Mouse (Mus musculus): ENCODE data around the gene Ifna2. TPM values are rescaled to one million over a fixed set of nuclear protein-coding genes. Genes with fewer than 3 reads are reported as not detected.

The Ifna2 gene
- not detected for total RNA-seq (2021)

DNA sequence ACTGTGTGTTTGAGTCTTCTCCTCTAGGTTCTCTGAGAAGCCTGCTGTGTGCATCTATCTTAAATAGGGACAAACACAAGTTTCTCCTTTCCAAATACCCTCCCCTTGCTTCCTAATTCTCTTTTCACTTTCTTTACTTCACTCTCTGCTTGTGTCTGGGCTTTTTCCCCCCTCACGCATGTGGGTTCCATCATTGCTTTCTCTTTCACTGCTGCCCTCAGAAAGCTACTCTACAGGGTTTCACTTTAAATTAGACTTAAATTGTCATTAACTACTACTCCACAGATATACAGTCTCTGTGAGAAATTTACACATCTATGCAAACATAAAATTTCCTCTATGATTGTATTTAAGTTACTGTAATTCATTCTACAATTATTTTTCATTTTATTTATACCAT is at the start of gene Ifna2:
Ifna2 (minus strand) TSS at position 101 of the 400 bp plus-strand sequence.
- intact Hi-C loops (cut with DNase I): no loop called here
- DNase-seq: no peak

DNA sequence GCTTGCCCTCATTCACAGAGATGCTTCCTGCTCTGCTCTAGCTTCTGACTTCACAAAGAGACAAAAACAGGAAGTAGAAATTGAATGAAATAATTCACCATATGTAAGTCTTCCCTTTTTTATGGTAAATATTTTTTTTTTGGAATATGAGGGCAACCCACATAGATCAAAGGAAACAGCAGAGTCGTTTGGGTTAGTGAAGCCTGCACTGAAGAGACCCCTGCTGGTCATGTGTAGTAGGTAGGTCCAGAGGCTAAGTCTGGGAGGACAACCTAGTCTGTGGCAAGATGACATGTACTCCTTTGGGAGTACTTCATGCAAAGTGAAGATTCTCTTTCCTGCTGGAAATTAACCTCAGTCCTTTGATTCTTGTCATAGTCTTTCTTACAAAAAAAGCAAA is 43.6 kb upstream of the Ifna2 start:
- no peak for DNase-seq
- intact Hi-C loops (cut with DNase I): no loop called here

DNA sequence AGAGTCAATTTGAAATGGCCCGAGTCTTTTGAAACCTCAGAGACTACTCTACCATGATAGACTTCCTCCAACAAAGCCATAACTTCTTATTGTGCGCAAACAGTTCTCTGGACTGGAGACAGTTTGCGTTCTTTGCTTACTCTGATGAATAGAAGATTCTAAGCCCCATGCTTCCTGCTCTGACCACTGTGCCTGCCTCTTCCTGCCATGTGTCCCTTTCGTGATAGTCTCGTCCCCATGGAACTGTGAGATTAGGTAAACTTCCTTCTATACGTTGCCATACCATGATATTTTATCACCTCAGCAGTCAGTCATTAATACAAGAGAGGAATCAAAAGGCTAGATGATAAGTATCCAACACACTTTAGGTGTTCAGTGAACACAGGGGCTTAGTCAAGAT is 43.0 kb upstream of the Ifna2 start:
- intact Hi-C loops (cut with DNase I): no loop called here
- no peak for DNase-seq

DNA sequence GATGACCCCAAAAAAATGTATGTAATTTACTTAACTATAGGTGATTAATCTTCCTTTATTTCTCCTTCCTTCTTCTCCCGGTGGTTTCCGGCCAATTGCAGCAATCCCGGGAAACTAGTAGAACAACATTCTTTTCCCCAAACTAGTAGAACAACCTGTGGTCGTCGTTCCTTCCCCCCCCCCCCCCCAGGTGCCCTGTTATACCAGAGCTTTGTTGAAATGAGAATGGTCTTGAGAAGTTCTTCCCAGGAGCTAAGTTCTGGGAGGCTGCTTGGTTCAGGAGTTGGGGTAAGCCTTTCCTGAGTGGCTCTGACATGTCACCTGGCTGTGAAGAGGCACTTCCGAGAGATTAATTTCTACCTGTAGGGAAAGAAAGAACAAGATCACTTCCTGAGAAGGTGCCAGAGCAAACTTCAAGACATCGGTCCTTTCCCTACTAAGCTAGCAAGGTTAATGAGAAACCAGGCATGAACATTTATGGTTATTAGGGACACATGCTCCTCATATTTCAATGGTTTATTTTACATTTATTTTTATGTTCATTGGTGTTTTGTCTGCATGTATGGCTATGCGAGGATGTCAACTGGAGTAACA is 39.9 kb upstream of the Ifna2 start:
- intact Hi-C loops (cut with DNase I): no loop called here
- DNase-seq: no peak

DNA sequence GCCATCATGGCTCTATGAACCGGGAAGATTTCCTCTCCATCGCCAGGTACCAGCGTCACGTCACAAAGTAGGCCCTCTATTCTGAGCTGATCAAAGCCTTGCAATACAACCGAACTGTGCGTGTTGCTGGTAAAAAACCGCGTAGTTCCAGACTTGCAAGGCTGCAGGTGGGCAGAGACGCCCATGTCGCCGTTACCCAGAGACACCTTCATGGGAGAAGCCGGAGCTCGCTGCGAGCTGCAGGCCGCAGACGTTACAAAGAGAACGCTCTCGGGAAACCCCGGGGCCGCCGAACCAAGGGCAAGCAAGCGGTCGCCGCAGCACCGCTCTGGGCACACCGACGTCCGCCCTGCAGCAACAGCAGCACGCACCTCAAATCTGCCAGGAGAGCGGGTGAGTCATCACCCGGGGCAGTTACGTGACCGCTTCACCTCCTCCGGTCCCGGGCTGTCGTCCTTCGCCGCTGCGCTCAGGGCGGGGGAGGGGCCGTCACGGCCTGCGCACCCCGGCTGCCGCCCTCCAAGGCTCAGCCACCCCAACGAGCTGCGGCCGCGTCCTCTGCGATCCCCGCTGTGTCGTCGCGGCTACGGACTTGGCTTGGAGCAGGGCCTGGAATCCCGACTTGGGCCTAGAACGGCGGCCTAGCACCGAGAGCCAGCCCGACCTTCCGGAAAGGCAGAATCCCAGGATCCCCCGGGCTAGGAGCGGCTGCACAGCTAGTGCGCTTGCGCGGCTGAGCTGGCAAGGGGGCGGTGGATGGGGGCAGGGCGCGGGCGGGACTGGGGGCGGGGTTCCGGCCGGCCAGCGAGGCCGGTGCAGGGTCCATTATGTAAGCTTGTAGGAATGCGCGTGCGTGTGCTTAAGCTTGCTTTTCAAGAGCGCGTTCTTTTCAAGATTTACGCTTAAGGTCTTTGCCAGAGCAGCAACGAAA is 38.3 kb upstream of the Ifna2 start, which contains the start of the genes Gm26566 and Klhl9:
Gm26566 (plus strand) TSS at position 15 of the 931 bp plus-strand sequence.
Klhl9 (minus strand) TSS at position 675 of the 931 bp plus-strand sequence.
- DNase-seq: peak; percentile 96
- intact Hi-C loops (cut with DNase I): no loop called here

DNA sequence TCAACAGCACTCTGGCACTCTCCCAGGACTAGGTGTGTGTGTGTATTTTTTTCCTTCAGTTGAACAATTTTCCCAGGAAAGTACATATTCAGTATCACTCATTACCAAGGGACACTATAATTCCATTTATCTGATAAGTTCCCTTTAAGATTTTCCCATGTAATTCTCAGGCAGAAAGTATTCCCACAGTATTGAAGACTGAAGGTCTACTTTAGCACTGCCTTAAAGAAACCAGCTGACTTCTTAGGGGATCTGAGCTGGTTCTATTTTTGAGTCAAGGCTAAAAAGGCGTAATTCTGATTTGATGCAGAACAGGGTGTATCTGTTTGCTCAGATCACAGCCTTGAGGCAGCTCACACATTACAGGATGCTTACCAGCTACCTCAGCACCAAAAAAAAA is 35.0 kb upstream of the Ifna2 start:
- intact Hi-C loops (cut with DNase I): no loop called here
- no peak for DNase-seq

DNA sequence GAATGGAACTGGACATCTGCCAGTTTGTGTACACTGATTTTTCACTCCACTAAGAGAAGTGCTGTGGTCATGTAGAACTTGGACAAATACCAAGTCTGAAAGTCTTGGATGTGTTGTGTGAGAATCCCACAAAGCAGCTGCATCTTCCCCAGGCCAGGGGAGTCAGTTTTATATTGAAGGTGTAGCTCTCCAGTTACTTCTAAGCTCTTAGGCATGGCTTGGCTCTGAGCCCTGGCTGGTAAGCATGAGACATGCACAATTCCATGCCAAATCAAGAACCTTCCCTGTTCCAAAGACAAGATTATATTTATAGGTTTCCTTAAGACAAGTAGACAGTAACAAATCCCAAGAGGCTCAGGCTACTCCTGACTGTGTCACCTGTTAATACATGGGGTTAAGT is 31.3 kb upstream of the Ifna2 start:
- DNase-seq: no peak
- intact Hi-C loops (cut with DNase I): no loop called here

DNA sequence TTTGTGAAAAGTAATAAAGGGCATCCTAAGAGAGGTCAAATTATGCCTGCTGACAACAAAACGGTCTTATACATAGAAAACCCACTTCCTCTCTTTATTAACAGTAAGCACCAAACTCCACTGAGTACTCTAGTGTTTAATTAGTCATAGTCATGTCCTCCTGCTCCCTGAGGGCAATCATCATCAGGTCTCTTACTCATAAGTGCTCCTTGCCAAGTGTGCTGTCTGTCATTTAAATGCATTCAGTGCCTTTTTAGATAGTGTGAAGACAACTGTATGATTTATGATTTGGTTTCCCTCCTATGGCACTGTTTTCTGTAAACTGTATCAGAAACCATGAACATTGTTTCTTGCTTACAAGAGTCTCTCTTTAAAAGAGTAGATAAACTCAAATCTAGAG is 30.6 kb upstream of the Ifna2 start:
- DNase-seq: no peak
- intact Hi-C loops (cut with DNase I): no loop called here

DNA sequence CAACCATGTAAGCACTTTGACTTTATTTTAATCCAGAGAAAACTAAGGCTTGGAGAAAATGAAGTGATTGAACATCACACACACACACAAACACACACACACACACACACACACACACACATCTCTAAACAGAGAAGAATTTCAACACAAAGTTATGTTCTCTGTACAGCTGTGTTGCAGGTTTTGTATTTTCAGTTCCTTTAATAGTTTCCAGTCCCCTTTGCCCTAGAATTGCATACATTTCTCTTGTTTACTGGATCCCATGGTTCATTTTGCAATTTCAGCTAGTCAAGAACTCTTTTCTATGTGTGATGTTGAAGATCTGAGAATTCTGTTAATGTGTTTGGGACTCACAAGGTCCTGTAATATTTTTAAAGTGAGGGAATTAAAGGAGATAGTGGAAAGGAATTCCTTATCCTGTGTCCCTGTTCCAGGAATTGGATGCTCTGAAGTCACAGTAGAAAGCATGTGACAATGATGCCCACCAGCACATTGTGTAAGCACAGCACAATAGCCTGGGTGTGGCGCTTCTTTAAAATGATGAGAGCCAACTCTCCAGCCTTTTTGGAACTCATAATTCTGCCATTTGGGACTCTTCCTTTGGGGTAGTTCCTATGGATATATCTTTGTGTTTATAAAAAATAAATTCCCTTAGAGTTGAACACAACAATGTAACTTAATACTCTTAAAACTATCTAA is 23.6 kb upstream of the Ifna2 start:
- intact Hi-C loops (cut with DNase I): no loop called here
- no peak for DNase-seq

DNA sequence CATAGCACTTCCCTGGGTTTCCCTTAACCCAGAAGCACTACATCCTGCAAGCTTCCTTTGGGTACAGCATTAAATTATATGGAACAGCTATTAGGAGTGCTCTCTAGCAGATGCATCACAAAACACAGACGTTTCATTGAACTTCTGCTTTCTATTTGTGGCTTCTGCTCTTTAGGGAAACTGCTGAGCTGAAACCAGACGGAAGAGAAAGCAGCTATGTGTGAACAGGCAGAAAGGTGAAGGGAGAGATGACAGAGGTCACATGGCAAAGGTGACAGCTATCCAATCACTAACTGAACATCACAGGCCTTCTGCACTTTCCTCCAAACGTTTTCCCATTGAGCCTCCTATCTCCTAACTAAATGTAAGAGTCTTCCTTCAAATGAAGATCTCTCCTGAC is 22.2 kb upstream of the Ifna2 start:
- intact Hi-C loops (cut with DNase I): no loop called here

DNA sequence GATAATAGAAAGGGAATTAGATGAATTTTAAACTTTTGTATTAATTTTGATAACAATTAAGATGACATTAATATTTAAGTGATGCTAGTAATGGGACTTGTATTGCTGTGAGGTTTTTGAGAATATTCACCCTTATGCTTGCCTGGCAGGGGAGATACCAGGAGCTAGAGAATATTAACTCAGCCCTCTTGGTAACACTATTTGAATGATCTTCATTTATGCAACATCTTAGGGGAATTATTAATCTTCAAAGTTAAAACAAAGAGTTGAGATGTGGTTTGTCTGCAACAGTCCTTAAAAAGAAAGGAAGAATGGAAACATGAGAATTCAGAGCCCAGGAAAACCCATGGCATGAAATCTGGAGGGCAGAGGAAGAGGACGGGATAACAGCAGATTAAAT is 15.6 kb upstream of the Ifna2 start:
- intact Hi-C loops (cut with DNase I): no loop called here
- no peak for DNase-seq

More for the DNA sequence above, 22.2 kb upstream of the Ifna2 start:
- DNase-seq: no peak

DNA sequence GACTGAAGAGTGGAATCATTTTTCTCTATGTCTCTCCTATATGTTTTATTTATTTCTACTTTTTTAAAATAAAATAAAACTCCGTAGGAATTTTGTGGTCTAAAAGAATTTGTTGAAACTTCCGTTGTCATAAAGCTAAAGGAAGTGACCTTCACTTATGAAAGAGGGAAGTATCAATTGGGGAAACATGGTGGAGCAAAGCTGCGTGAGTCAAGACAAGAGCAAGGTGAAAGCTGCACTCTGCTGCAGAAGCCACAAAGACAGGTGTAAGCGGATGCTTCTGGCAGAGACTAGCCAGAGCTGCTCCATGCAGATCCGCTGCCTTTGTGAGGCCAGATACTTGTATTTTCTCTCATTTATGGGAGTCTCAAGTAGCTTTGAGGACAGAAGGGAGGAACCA is 15.1 kb upstream of the Ifna2 start:
- DNase-seq: no peak
- intact Hi-C loops (cut with DNase I): no loop called here

DNA sequence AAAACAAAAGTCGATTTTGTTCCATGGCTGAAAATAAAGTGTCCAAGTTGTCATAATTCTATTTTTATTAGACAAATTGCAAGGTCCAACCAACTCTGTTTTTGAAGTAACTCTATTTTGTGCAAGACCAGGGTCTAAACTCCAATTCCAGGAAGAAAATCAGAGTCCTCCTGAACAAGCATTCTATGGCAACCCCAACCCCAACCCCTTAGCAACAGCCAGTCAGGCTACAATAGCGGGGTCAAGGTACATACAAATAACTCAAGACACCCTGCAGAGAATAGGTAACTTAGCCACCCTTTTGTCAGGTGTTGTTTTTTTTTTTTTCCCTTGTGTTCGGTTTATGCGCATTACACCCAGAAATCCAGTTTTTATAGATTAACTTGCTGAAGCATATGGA is 14.0 kb upstream of the Ifna2 start:
- no peak for DNase-seq
- intact Hi-C loops (cut with DNase I): no loop called here

DNA sequence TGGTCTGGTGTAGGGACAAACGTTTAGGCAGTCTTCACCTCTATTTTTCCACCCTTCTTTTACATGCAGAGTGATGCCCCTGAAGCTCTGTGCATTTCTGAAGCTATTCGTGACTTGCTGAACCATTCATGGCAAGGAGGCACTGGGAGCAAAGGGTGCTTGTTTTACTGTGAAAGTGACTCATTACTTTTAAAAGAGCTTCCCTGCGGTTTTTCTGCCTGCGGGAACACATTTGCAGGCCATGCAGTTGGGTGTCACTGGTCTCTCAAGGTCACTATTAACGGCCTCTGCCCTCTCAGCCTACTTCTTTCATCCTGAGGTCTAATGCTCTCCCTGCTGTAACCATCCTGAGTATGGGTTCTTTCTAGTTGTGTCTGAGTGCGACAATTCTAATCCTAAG is 13.4 kb upstream of the Ifna2 start:
- DNase-seq: no peak
- intact Hi-C loops (cut with DNase I): no loop called here

DNA sequence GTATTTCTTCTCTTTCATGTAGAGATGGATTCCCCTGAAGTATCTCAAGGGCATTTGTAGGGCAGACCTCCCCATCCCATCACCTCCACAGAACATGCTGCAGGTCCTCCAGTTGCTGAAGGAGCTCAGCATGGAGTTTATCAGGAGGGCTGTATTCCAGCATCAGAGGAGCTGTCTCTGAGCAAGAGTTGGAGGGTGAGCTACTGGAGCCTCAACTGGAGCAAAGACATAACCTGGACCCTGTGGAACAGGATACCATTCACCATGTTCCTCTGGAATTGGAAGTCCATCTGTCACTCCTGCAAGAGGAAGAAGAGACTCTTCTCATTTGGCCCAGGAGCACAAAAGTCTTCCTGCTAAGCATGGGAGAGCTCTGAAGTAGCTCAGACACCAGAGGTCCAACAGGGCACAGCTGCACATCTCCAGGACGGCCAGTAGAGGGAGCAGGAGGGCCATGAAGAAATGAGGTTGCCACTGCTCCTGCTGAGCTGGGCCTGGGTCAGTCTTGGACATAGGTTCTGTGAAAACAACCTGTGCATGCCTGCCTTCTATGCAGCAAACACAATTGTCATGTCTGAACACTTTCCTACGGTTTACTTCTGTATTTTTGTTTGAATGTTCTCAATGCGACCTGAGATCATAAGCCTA is 12.6 kb upstream of the Ifna2 start:
- intact Hi-C loops (cut with DNase I): no loop called here
- DNase-seq: peak; percentile 75

DNA sequence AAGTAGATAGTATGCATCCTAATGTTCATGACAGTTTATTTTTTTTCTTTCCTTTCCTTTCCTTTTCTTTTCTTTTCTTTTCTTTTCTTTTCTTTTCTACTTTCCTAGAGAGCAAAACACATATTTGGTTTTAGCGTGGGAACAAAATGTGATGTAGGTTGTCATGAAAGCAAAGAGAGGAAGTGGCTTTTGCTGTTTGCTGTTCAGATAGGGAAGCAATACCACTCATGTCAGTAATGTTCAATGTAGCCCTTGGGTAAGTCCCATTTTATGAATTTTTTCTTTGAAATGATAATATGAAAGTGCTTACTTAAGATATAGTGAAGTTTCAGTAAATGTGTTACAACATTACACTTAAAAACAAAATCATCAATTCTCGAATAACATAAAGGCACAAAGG is 9.7 kb upstream of the Ifna2 start:
- intact Hi-C loops (cut with DNase I): no loop called here
- no peak for DNase-seq

DNA sequence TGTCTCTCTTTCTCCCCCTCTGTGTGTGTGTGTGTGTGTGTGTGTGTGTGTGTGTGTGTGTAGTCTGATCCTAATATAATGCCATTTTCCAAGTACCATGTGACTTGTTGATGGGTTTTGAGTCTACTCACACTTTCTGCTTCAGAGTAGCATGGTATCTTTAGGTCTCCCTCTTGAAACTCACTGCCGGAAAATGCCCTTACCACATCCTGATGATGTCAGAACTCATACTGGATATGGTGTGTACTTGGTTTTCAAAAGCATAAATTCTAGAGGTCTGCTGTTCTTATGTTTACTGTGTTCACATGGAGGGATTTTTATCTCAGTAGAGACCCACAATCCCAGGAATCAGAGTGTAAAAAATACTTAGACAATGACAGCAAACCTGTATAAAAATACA is 8.8 kb upstream of the Ifna2 start:
- intact Hi-C loops (cut with DNase I): no loop called here
- no peak for DNase-seq

DNA sequence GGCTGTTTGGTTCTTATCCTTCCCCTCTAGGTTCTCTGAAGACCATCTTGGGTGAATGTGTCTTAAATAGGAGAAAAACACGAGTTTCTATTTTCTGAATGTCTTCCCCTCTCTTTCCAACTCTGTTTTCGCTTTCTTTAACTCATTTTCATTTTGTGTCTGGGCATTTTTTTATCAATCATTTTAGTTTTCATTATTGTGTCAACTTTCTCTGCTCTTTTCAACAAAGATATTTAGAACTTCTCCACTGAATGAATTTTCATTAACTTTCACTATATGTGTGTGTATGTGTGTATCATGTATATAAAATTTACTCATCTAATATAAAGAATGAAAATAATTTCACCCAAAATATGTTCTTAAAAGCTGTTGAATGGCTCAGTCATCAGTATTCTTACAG is 7.5 kb upstream of the Ifna2 start, which contains the start of gene Ifnab:
Ifnab (minus strand) TSS at position 101 of the 400 bp plus-strand sequence.
- no peak for DNase-seq
- intact Hi-C loops (cut with DNase I): no loop called here

DNA sequence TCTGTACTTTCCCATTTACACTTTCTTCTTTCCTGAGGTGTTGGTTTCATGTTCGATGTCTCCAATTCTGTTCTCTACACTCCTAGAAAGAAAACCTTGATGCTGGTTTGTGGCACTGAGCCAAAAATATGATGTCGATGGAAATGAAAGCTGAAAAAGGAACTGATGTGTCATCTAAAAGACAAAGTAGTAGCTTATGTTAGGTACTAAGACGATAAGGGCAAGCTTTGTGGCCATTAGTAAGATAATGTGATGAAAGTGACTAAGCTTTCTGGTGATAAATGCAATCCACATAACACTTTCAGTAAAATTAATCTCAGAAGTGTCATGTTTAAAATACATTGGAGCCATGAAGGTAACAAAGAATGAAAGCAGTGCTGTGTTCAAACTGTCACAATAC is 2.4 kb downstream of the Ifna2 start:
- intact Hi-C loops (cut with DNase I): no loop called here
- no peak for DNase-seq

DNA sequence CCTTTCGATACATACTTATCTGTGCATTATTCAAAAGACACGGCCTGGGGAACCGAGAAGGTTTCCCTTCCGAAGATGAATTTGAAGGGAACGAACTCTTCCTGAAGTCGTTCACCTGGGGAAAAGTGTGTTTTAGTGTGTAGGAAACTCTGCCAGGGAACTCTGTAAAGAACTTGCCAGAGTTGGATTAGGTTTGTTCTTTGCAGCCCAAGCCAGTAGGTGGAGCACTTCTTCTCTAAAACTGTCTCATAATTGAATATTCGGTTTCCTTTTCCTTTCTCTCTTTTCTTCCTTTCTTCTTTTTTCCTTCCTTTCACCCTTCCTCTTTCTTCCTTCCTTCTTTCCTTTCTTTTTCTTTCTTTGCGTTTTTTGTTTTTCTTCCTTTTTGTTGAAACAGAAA is 3.4 kb downstream of the Ifna2 start:
- DNase-seq: no peak
- intact Hi-C loops (cut with DNase I): no loop called here

DNA sequence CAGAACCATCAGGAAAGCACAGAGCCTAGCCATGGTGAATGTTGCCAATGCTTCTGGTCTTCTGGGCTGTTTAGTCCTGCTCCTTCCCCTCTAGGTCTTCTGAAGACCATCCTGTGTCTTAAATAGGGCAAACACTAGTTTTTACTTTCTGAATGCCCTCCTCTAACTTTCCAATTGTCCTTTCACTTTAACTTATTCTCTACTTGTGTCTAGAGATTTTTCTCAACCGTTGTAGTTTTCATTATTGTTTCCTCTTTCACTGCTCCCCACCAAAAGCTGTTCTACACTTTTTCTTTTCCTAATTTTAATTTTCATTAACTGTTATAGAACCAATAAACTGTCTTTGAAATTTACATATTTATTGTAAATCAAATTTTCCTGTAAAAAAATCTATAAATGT is 6.9 kb downstream of the Ifna2 start, which contains the start of gene Ifna16:
Ifna16 (minus strand) TSS at position 101 of the 400 bp plus-strand sequence.
- DNase-seq: no peak
- intact Hi-C loops (cut with DNase I): no loop called here

All from left cerebral cortex, postnatal 4 days (tissue).